Mouse (Mus musculus): ENCODE data around the gene Trp53i11.

- no peak for TF ChIP-seq CTCF (IDR thresholded peaks at IDR 0.05; ENCODE audit: low read depth, low read length)
- no peak for TF ChIP-seq POLR2A (IDR thresholded peaks at IDR 0.05; ENCODE audit: extremely low read depth, insufficient read depth, low read length)
Measured at GRCm38 (mm10) chr2:93201997-93202396, 14.6 kb downstream of the Trp53i11 start.
